Mouse (Mus musculus): Measurements from ENCODE around the gene Nfe2. TPM values are rescaled to one million over a fixed set of nuclear protein-coding genes. Genes with fewer than 3 reads are reported as not detected.

Nfe2 gene
- polyA plus RNA-seq (2012; rRNA removed), result 8.9 and 10.6 TPM in 2 replicates

DNA sequence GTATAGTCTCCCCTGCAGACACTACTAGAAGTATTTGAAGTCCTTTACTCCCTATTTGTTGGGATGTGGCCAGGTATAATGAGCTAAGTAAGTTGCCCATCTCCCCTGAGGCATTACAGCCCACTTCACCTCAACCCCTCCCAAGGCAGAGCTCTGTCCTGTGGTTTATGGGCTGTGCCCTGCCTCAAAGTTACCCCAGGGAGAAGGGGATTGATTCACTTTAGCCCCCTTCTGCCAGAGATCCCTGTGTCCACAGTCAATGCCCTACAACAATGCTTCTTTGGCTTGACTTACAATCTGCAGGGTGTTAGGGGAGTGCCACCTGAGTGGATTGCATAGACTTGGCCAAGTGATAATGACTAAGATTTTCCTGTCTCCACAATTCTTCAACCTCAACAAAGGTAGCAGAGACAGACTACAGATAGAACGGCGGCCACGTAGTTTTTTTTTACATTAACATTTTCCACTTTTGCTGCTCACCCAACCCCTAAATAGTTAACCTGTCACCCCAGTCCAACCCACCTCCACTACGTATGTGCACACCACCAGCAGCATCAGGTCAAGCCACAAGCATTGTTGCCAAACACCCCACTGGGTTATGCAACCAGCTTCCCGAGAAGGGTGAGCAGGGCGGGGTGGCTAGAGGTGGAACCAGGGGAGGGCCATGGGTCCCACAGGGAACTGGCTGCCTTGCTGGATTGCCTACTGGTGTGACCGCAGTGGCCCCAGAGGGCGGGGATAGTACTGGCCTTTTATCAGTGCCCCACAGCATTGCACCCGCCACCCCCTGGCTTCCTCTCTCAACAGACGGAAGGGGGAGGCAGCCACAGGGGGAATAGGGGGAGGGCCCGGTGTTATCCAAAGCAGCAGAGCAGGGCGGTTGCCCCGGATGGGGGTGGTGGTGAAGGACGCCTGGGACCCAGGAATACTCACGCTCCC lies at the start of gene Nfe2:
TSS of gene Nfe2 (minus strand) at position 614 of the 939 bp plus-strand sequence.
- TF ChIP-seq POLR2A (IDR thresholded peaks at IDR 0.05; ENCODE audit: control insufficient read depth, low read depth, low read length), result no peak
- no peak for TF ChIP-seq CTCF (IDR thresholded peaks at IDR 0.05; ENCODE audit: control insufficient read depth, insufficient read depth, insufficient replicate concordance, low read depth, low read length)
- H3K27ac ChIP-seq (ENCODE audit: control insufficient read depth, insufficient read depth, low read depth, low read length), result no peak within 1 kb of the TSS

GRCm38 (mm10) chr15:103307125-103307524 lies 48.9 kb upstream of the Nfe2 start:
- Histone ChIP-seq H3K4me1 (ENCODE audit: control insufficient read depth, insufficient read depth, low read length) (peaks cover 15% of the 10 kb centered on the region), H3K36me3 (ENCODE audit: control insufficient read depth, insufficient read depth, low read length) (no peaks in the 10 kb centered on the region), H3K4me3 (ENCODE audit: control insufficient read depth, low read depth, low read length) (no peak overlapping the region), H3K27me3 (ENCODE audit: control insufficient read depth, insufficient read depth, low read length) (no peaks in the 10 kb centered on the region), H3K27ac (ENCODE audit: control insufficient read depth, insufficient read depth, low read depth, low read length) (no peak overlapping the region)
- TF ChIP-seq CTCF (IDR thresholded peaks at IDR 0.05; ENCODE audit: control insufficient read depth, insufficient read depth, insufficient replicate concordance, low read depth, low read length), result peak; percentile 71; the same call in 1 of the 2 replicates
- no peak for TF ChIP-seq POLR2A (IDR thresholded peaks at IDR 0.05; ENCODE audit: control insufficient read depth, low read depth, low read length)

More for the DNA sequence above, at the start of gene Nfe2:
- H3K27me3 ChIP-seq (ENCODE audit: control insufficient read depth, insufficient read depth, low read length), result no peaks in the 10 kb centered on the region
- H3K4me3 ChIP-seq (ENCODE audit: control insufficient read depth, low read depth, low read length), result no peak within 1 kb of the TSS
- H3K36me3 ChIP-seq (ENCODE audit: control insufficient read depth, insufficient read depth, low read length), result no peaks in the 10 kb centered on the region
- peaks cover 6% of the 10 kb centered on the region for H3K4me1 ChIP-seq (ENCODE audit: control insufficient read depth, insufficient read depth, low read length)

GRCm38 (mm10) chr15:103305792-103306645 lies 47.8 kb upstream of the Nfe2 start:
- Histone ChIP-seq H3K27me3 (ENCODE audit: control insufficient read depth, insufficient read depth, low read length) (no peaks in the 10 kb centered on the region), H3K27ac (ENCODE audit: control insufficient read depth, insufficient read depth, low read depth, low read length) (peak overlapping the region; percentile 86), H3K36me3 (ENCODE audit: control insufficient read depth, insufficient read depth, low read length) (no peaks in the 10 kb centered on the region), H3K4me3 (ENCODE audit: control insufficient read depth, low read depth, low read length) (peak overlapping the region; percentile 81), H3K4me1 (ENCODE audit: control insufficient read depth, insufficient read depth, low read length) (peaks cover 15% of the 10 kb centered on the region)
- no peak for TF ChIP-seq CTCF (IDR thresholded peaks at IDR 0.05; ENCODE audit: control insufficient read depth, insufficient read depth, insufficient replicate concordance, low read depth, low read length)
- no peak for TF ChIP-seq POLR2A (IDR thresholded peaks at IDR 0.05; ENCODE audit: control insufficient read depth, low read depth, low read length)

GRCm38 (mm10) chr15:103305070-103305678 lies 47.0 kb upstream of the Nfe2 start:
- Histone ChIP-seq H3K4me3 (ENCODE audit: control insufficient read depth, low read depth, low read length) (peak overlapping the region; percentile 81), H3K27me3 (ENCODE audit: control insufficient read depth, insufficient read depth, low read length) (no peaks in the 10 kb centered on the region), H3K4me1 (ENCODE audit: control insufficient read depth, insufficient read depth, low read length) (peaks cover 15% of the 10 kb centered on the region), H3K36me3 (ENCODE audit: control insufficient read depth, insufficient read depth, low read length) (no peaks in the 10 kb centered on the region), H3K27ac (ENCODE audit: control insufficient read depth, insufficient read depth, low read depth, low read length) (peak overlapping the region; percentile 86)
- TF ChIP-seq CTCF (IDR thresholded peaks at IDR 0.05; ENCODE audit: control insufficient read depth, insufficient read depth, insufficient replicate concordance, low read depth, low read length), result no peak
- peak; percentile 44 for TF ChIP-seq POLR2A (IDR thresholded peaks at IDR 0.05; ENCODE audit: control insufficient read depth, low read depth, low read length)

GRCm38 (mm10) chr15:103304616-103304969 lies 46.4 kb upstream of the Nfe2 start:
- H3K27ac ChIP-seq (ENCODE audit: control insufficient read depth, insufficient read depth, low read depth, low read length), result peak overlapping the region; percentile 47
- H3K4me3 ChIP-seq (ENCODE audit: control insufficient read depth, low read depth, low read length), result peak overlapping the region; percentile 81
- H3K36me3 ChIP-seq (ENCODE audit: control insufficient read depth, insufficient read depth, low read length), result no peaks in the 10 kb centered on the region
- peaks cover 17% of the 10 kb centered on the region for H3K4me1 ChIP-seq (ENCODE audit: control insufficient read depth, insufficient read depth, low read length)
- no peaks in the 10 kb centered on the region for H3K27me3 ChIP-seq (ENCODE audit: control insufficient read depth, insufficient read depth, low read length)
- TF ChIP-seq POLR2A (IDR thresholded peaks at IDR 0.05; ENCODE audit: control insufficient read depth, low read depth, low read length) (no peak), CTCF (IDR thresholded peaks at IDR 0.05; ENCODE audit: control insufficient read depth, insufficient read depth, insufficient replicate concordance, low read depth, low read length) (no peak)

DNA sequence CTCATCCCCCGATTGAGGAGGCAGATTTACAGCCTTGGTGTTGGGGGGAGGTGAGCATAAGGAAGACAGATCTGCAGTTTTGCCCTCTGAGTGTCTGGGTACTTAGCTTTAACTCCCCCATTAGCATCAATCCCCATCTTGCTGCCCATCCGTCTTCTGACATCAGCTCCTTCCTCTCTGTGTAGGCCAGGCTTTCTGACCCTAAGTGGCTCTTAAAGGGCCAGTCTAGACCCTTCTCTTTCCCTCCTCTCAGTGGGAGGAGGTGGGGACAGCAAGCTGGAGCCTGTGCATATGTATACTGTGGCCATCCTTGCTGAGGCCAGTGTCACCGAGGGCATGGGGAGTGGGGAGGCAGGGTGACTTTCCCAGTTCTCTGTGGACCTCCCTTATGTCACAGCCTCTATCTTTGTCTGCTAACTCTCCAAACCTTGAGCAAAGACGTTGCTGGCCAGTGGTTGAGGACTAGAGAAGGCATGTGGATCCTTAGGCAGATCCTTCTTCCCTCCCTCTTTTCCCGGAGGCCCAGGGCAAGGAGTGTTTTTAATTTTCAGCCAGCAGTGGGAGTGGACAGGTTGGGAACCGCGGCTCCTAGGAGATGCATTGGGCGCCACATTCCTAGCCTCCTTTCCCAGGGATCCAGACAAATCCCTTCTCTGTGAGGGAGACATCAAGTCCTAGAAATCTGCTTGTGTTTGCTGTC lies 45.9 kb upstream of the Nfe2 start:
- H3K27ac ChIP-seq (ENCODE audit: control insufficient read depth, insufficient read depth, low read depth, low read length), result peak overlapping the region; percentile 10; the same call in 1 of the 2 replicates
- no peak for TF ChIP-seq CTCF (IDR thresholded peaks at IDR 0.05; ENCODE audit: control insufficient read depth, insufficient read depth, insufficient replicate concordance, low read depth, low read length)
- no peak for TF ChIP-seq POLR2A (IDR thresholded peaks at IDR 0.05; ENCODE audit: control insufficient read depth, low read depth, low read length)
- H3K36me3 ChIP-seq (ENCODE audit: control insufficient read depth, insufficient read depth, low read length), result no peaks in the 10 kb centered on the region
- H3K27me3 ChIP-seq (ENCODE audit: control insufficient read depth, insufficient read depth, low read length), result no peaks in the 10 kb centered on the region
- H3K4me1 ChIP-seq (ENCODE audit: control insufficient read depth, insufficient read depth, low read length), result peaks cover 20% of the 10 kb centered on the region
- no peak overlapping the region for H3K4me3 ChIP-seq (ENCODE audit: control insufficient read depth, low read depth, low read length)

Measured in testis, adult 2 months (tissue).